Mouse (Mus musculus) layer of hippocampus, adult 2 months (tissue): ENCODE results near the gene Celf2. TPM values are rescaled to one million over a fixed set of nuclear protein-coding genes. Genes with fewer than 3 reads are reported as not detected.
"Not testable (repeated sequence)": the region's sequence is repeated elsewhere in the genome, so short reads cannot be mapped to it uniquely, and the experiment has no call there.

Experiments
- DNase-seq, 2 experiments: peaks; one replicate each; pipeline ENCODE4 v3.0.0; 2022; ENCODE audit warnings: low spot score in 2 of 2
- H3K27ac ChIP-seq: fragments of 200-600 bp; 2 replicates; pipeline ENCODE4 v1.8.1; 2022
- H3K4me3 ChIP-seq: fragments of 200-600 bp; 2 replicates; pipeline ENCODE4 v1.8.1; 2022; ENCODE audit warnings: mild to moderate bottlenecking
- CTCF ChIP-seq: fragments of 200-600 bp; conservative IDR thresholded peaks from 2 replicates; pipeline ENCODE4 v1.8.1; 2022; ENCODE audit warnings: antibody characterized with exemption, mild to moderate bottlenecking, moderate library complexity
- total RNA-seq, 2 experiments: library from RNA; stranded (reverse); gene quantifications; 2 replicates each; pipeline ENCODE4 v1.2.3; 2021

Celf2 gene
- total RNA-seq, 2 experiments from 2014 or later, result 500 to 535 TPM

GRCm38 (mm10) chr2:6593739-6594138 lies 915.6 kb downstream of the Celf2 start:
- Histone ChIP-seq H3K27ac (peak overlapping the region; percentile 87), H3K4me3 (no peak overlapping the region)
- DNase-seq, result no peak
- TF ChIP-seq CTCF, result no peak

DNA sequence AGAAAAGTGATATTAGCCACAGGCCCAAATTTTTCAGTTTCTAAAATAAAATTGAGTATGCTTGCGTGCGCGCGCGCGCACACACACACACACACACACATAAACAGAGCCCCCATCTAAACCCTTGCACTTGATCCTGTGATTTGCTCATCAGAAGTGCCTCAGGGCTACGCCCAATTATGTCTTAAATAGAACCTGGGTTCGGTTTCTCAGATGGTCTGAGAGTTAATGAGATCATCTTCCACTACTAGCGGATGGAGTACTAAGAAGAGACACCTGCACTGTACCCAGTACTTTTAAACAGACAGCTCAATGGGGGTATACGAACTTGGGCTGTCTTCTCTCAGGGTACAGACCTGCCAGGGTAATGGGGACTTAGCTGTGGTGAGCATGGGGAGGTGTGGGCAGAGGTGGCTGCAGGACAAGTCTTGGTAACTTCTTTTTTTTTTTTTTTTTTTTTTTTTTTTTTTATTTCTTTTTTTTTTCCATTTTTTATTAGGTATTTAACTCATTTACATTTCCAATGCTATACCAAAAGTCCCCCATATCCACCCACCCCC lies 923.2 kb downstream of the Celf2 start:
- no peak overlapping the region for H3K27ac ChIP-seq
- TF ChIP-seq CTCF, result no peak
- no peak overlapping the region for H3K4me3 ChIP-seq
- DNase-seq, result no peak

GRCm38 (mm10) chr2:6585069-6585754 lies 924.2 kb downstream of the Celf2 start:
- H3K27ac ChIP-seq, result no peak overlapping the region; the same call in 1 of the 2 replicates
- TF ChIP-seq CTCF, result no peak
- H3K4me3 ChIP-seq, result no peak overlapping the region
- no peak for DNase-seq

- H3K4me3 ChIP-seq, result no peak overlapping the region
- DNase-seq, result no peak
- no peak for TF ChIP-seq CTCF
- no peak overlapping the region for H3K27ac ChIP-seq
Measured at GRCm38 (mm10) chr2:6582711-6583110, 926.7 kb downstream of the Celf2 start.

- no peak for TF ChIP-seq CTCF
- DNase-seq, result no peak
- Histone ChIP-seq H3K4me3 (no peak overlapping the region), H3K27ac (peak overlapping the region; percentile 28; the same call in 1 of the 2 replicates)
Measured at GRCm38 (mm10) chr2:6580066-6580465, 929.3 kb downstream of the Celf2 start.

- DNase-seq, H3K27ac ChIP-seq, H3K4me3 ChIP-seq: not testable (repeated sequence)
- TF ChIP-seq CTCF, result peak; percentile 52
Measured at GRCm38 (mm10) chr2:6575316-6575715, 934.0 kb downstream of the Celf2 start.

DNA sequence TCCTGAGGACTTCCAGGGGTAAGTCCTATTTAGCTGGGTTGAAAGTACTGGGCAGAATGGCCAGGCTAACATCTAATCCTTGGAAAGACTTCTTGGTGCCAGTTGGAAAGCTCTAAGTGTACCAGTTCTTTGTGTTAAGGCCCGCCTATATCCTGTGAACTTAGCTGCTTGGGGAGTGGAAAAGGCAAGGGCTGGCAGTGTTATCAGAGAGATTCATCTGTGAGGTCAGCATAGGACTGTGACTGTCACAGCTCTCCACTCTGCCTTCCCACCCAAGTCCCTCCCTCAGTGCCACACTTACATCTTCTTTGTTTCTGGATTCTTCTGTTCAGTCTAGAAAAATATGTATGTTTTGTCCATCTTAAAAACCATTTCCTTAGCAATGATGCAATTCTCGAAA lies 935.7 kb downstream of the Celf2 start:
- Histone ChIP-seq H3K4me3 (no peak overlapping the region), H3K27ac (no peak overlapping the region)
- no peak for DNase-seq
- TF ChIP-seq CTCF, result no peak

DNA sequence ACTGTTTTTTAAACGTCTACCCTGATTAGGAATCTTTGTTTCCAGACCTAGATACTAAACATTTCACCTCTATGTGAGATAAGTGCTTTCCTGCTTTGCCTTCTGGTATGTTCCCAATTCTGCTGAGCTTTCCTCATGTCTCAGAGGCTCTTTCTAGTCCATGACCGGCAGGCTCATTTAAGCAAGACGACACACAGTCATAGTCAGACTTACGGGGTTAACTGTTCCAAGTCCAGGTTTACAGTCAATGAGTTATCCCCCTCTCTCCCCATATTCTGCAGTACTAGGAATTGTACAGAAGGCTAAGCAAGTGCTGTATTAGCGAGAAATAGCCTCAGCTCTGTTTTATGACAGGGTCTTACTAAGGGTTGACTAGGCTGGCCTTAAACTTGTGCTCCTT lies 936.4 kb downstream of the Celf2 start:
- TF ChIP-seq CTCF, result no peak
- Histone ChIP-seq H3K27ac (peak overlapping the region; percentile 20; the same call in 1 of the 2 replicates), H3K4me3 (no peak overlapping the region)
- no peak for DNase-seq

GRCm38 (mm10) chr2:6569040-6569542 lies 940.3 kb downstream of the Celf2 start:
- DNase-seq, result no peak
- peak overlapping the region; percentile 32; the same call in 1 of the 2 replicates for H3K27ac ChIP-seq
- TF ChIP-seq CTCF, result no peak
- no peak overlapping the region for H3K4me3 ChIP-seq

- DNase-seq, result no peak
- TF ChIP-seq CTCF, result no peak
- Histone ChIP-seq H3K27ac (no peak overlapping the region), H3K4me3 (no peak overlapping the region)
Measured at GRCm38 (mm10) chr2:6565175-6565574, 944.2 kb downstream of the Celf2 start.

DNA sequence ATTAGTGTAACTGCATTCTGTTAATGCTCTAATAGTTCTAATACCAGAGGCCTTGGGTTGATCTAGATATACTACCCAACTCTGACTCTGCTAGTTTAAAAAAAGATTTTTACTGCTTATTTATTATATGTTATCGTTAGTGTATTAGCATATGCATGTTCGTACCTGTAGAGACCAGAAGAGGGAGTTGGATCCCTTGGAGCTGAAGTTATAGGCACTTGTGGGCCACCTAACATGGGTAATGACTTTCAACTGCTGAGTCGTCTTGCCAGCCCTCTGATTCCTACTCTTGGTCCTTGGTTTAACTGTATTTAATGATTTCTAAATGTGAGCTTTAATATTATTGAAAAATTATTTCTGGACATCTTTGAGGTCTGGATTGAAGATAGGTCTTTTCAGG lies 948.0 kb downstream of the Celf2 start:
- peak; percentile 41 for TF ChIP-seq CTCF
- H3K27ac ChIP-seq, result no peak overlapping the region
- no peak overlapping the region for H3K4me3 ChIP-seq
- DNase-seq, result no peak

DNA sequence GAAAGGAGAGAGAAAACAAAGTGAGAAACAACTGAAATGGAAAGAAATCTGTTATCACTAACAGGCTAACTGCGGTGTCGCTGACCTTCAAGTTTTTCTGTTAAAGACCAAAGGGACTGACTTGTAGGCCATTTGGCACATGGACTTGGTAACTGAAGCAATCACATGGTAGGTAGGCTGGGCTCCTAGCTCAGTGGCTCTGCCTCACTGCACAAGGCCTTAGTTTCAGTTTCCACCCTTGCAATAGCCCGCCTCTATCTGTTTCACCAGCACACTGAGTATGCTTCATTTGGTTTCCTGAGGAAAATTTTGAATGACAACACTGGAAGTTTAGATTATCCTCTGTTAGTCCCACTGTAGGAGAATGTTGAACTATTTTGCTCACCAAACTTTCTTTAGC lies 948.6 kb downstream of the Celf2 start:
- DNase-seq, result no peak
- Histone ChIP-seq H3K27ac (no peak overlapping the region), H3K4me3 (no peak overlapping the region)
- no peak for TF ChIP-seq CTCF

DNA sequence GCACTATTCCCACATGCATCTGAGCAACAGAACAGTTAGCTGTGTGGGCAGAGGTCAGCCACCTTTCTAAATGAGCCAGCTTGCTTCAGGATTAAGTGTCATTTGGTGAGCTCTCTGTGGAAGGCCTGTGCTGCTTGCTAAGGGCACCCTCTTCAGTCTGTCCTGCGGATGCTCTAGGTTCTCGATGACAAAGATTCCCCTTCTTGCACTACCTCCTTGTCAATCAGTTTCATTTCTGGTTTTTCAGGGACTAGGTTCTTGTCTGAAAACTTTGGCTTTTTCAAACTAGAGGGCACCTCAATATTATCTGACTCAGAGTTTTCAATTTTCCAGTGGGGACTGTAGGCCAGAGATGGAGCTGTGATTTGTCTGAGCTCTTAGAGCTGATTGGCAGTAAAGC lies 949.8 kb downstream of the Celf2 start:
- TF ChIP-seq CTCF, result no peak
- no peak overlapping the region for H3K4me3 ChIP-seq
- no peak for DNase-seq
- H3K27ac ChIP-seq, result peak overlapping the region; percentile 43; the same call in 1 of the 2 replicates
